Mouse (Mus musculus) intestine, embryonic 14.5 days (tissue): ENCODE data around the gene Kcnk4. TPM values are rescaled to one million over a fixed set of nuclear protein-coding genes. Genes with fewer than 3 reads are reported as not detected.

Source experiments
- ATAC-seq: fragments of 200-750 bp; cut with Nextera tagmentation; replicated peaks from 2 replicates; pipeline ENCODE4 v1.8.0; 2017; ENCODE audit warnings: low read depth, moderate number of reproducible peaks, moderate TSS enrichment, moderate library complexity; ENCODE audit not compliant: low FRiP score, low TSS enrichment
- DNase-seq: peaks from one replicate; pipeline ENCODE4 v3.0.0-alpha.2; 2018; ENCODE audit warnings: low spot score
- H3K27ac ChIP-seq: fragments of 300-500 bp; sonication (generic); 2 replicates; pipeline ENCODE4 v1.5.1; 2014; ENCODE audit warnings: low read depth, mild to moderate bottlenecking, control low read depth
- H3K27me3 ChIP-seq: fragments of 300-500 bp; sonication (generic); replicated peaks from 2 replicates; pipeline ENCODE4 v1.6.1; 2014; ENCODE audit warnings: low read length, control low read depth; ENCODE audit not compliant: control insufficient read depth, insufficient read depth
- H3K36me3 ChIP-seq: fragments of 300-500 bp; sonication (generic); 2 replicates; pipeline ENCODE4 v1.6.1; 2014; ENCODE audit warnings: low read length, control low read depth; ENCODE audit not compliant: control insufficient read depth, insufficient read depth
- H3K4me1 ChIP-seq: fragments of 300-500 bp; sonication (generic); replicated peaks from 2 replicates; pipeline ENCODE4 v1.6.1; 2014; ENCODE audit warnings: low read length, control low read depth, mixed read lengths; ENCODE audit not compliant: control insufficient read depth, insufficient read depth
- H3K4me2 ChIP-seq: fragments of 300-500 bp; sonication (generic); 2 replicates; pipeline ENCODE4 v1.6.1; 2014; ENCODE audit warnings: low read length
- H3K4me3 ChIP-seq: fragments of 300-500 bp; sonication (generic); 2 replicates; pipeline ENCODE4 v1.5.1; 2014; ENCODE audit warnings: low read depth, low read length, control low read depth, mixed read lengths
- H3K9ac ChIP-seq: fragments of 300-500 bp; sonication (generic); 2 replicates; pipeline ENCODE4 v1.6.1; 2014; ENCODE audit warnings: mild to moderate bottlenecking, low read length
- H3K9me3 ChIP-seq: fragments of 300-500 bp; sonication (generic); 2 replicates; pipeline ENCODE4 v1.6.1; 2016; ENCODE audit warnings: low read length, control low read depth; ENCODE audit not compliant: control insufficient read depth
- WGBS: fragments of 180-500 bp; shearing (Covaris S2); extraction: QIAGEN DNeasy Blood & Tissue Kit; methylation state at CpG from one replicate; pipeline ENCODE4 v1.1.7; 2014; 5-methylcytosine and 5-hydroxymethylcytosine counted together
- polyA plus RNA-seq: library from polyadenylated mRNA; unstranded; fragments of >200 nt; fragmentation: Nextera tagmentation; extraction: Ambion mirVana; gene quantifications from 2 replicates; pipeline ENCODE4 v1.2.1, GENCODE M21; 2014

The Kcnk4 gene
- polyA plus RNA-seq, 1 experiment from 2014 or later: 0.22 TPM

DNA sequence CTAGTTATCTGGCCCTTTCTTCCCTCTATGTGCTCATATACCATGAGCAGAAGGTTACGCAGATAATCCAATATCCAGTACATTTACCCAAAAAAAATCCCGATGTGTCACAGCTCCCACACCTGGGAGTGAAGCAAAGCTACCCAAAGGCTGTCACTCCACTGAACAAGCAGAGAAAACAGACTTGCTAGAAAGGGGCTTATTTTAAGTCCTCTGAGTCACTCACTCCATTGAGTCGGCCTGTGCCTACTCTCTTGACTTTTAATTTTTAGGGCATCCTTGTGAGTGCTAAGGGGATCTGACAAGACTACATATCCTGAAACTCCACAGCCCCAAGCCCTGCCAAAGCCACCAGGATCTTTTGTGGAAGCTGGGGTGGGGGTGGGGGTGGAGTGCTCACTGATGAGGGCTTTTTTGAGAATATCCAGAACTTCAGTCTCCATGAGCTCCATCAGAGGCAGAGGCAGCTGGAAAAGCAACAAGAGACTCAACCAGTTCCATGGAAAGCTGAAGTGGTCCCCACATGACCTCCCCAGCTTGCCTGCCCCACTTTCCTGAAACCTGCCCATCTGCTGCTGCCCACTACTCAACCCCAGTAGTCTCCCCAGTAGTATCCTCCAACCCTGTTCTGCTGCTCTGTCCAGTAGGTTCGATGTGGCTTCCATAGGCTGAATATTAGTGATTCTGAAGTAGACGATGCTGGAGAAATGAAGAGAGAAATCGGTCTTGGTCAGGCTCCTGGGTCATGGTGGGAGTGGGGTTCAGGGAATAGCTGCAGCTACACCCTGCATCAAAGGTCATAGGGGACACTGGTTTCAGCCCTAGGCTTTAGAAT lies 11.2 kb downstream of the Kcnk4 start:
- DNase-seq (no peak), ATAC-seq (no peak)
- no peak overlapping the region for H3K4me3 ChIP-seq
- peaks cover 20% of the 10 kb centered on the region for H3K4me1 ChIP-seq
- no peaks in the 10 kb centered on the region for H3K9me3 ChIP-seq
- WGBS: 58% methylated on average over 6 of the region's 6 CpGs
- peaks cover 52% of the 10 kb centered on the region for H3K27me3 ChIP-seq
- H3K4me2 ChIP-seq: no peak overlapping the region
- no peak overlapping the region for H3K9ac ChIP-seq
- no peak overlapping the region for H3K27ac ChIP-seq
- H3K36me3 ChIP-seq: peaks cover 5% of the 10 kb centered on the region; the same call in 1 of the 2 replicates

DNA sequence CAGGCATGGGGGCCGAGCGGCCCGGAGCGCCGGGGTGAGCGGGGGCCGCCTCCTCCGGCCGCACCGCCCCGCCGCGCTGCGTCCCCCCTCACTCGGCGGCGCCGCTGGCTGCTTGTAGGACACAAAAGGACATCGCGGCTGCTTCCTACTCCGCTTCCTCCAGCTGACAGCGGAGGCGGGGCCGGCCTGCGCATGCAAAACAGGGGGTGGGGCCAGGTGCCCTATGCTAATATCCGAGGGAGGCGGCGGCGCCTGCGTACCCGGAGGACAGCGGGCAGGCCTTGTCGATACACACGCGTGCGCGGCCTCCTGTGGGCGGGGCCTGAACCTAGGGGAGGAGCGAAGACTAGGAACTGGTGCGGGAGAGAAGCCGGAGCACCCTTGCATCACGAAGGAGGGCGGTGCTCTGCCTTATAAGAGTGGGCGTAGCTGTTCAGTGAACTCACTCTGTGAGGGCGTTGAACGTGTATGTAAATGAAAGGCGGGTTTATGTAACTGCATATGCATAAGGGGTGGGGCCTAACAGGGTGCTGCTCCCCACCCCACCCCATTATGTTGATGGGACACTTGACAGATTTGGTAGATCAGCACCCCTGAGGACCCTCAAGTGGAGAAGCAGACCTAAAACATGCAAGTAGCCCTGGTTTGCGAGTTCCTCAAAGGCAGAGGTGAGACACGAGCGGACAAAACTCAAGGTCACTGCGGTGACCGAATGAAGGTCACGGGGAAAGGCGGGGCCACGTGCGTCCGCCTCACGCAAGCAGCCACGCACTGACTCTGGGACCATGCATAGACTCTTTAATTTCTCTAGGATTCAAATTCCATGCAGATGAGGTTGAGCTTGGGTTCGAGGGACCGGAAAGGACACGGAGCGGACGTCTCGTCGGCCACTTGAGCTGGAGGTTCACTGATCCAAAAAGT lies 12.4 kb downstream of the Kcnk4 start, which contains the start of gene Esrra:
Gene Esrra (minus strand): TSS at position 167 of the 921 bp plus-strand sequence.
- Histone ChIP-seq H3K36me3 (peaks cover 5% of the 10 kb centered on the region; the same call in 1 of the 2 replicates), H3K9ac (peak within 1 kb of the TSS; percentile 61), H3K4me2 (peak within 1 kb of the TSS; percentile 87), H3K27ac (peak within 1 kb of the TSS; percentile 55), H3K27me3 (peaks cover 40% of the 10 kb centered on the region), H3K9me3 (no peaks in the 10 kb centered on the region), H3K4me3 (peak within 1 kb of the TSS; percentile 54), H3K4me1 (peaks cover 20% of the 10 kb centered on the region)
- DNase-seq: peak; percentile 100
- peak; percentile 92 for ATAC-seq
- WGBS: under 1% methylated on average over 61 of the region's 66 CpGs

DNA sequence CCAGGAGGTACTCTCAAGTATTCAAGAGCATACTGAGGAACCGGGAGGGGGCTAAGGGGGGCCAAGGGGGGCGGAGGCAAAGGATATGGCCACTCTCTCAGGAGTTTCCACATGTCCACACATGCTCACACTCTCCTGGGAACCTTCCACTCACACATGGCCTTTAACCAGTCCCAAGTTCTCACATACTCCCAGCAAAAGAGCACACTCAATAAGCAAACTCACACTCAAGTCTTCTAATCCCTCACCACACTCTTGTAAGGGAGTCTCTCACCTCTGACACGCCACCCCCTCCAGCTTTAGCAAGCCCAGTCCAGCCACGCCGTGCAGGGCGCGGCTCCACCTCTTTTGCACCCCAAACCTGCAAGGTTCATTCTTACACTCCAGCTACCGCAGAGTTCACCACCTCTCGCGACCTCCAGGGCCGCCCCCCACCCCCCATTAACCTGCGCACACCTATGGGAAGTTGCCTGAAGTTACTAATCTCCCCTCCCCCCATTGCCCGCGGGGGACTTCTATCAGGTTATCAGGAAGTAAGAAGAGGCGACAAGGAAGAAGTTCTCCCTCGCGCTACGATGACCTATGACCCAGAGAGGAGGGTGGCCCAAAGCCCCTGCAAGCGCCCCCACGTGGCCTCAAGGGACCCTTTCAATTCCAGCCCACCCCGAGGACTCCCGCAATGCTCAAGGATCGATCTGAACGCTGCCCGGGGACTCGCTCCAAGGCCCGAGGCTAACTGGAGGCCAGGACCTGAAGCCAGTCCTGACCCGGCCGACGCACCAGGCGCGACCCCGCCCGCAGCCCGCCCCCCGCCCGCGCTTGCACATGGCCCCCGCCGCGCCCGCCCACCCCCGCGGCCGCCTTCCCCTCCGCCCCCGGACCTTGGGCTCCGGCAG lies 13.3 kb downstream of the Kcnk4 start:
- peak; percentile 1 for ATAC-seq
- H3K4me3 ChIP-seq: peak overlapping the region; percentile 54

GRCm38 (mm10) chr19:6919876-6920740 lies 14.2 kb downstream of the Kcnk4 start:
- H3K9me3 ChIP-seq: no peaks in the 10 kb centered on the region
- peak; percentile 6; the same call in 1 of the 2 replicates for ATAC-seq
- peaks cover 22% of the 10 kb centered on the region for H3K27me3 ChIP-seq
- peaks cover 5% of the 10 kb centered on the region for H3K36me3 ChIP-seq
- no peak for DNase-seq
- H3K9ac ChIP-seq: peak overlapping the region; percentile 61
- peak overlapping the region; percentile 87 for H3K4me2 ChIP-seq
- H3K4me1 ChIP-seq: peaks cover 14% of the 10 kb centered on the region
- peak overlapping the region; percentile 55 for H3K27ac ChIP-seq
- peak overlapping the region; percentile 54 for H3K4me3 ChIP-seq
- WGBS: 26% methylated on average over 8 of the region's 8 CpGs

More for the DNA sequence above, 13.3 kb downstream of the Kcnk4 start:
- peak; percentile 80 for DNase-seq
- Histone ChIP-seq H3K9me3 (no peaks in the 10 kb centered on the region), H3K36me3 (peaks cover 5% of the 10 kb centered on the region), H3K27me3 (peaks cover 31% of the 10 kb centered on the region), H3K9ac (peak overlapping the region; percentile 61), H3K4me1 (peaks cover 20% of the 10 kb centered on the region), H3K27ac (peak overlapping the region; percentile 55), H3K4me2 (peak overlapping the region; percentile 87)
- WGBS: under 1% methylated on average over 41 of the region's 48 CpGs

DNA sequence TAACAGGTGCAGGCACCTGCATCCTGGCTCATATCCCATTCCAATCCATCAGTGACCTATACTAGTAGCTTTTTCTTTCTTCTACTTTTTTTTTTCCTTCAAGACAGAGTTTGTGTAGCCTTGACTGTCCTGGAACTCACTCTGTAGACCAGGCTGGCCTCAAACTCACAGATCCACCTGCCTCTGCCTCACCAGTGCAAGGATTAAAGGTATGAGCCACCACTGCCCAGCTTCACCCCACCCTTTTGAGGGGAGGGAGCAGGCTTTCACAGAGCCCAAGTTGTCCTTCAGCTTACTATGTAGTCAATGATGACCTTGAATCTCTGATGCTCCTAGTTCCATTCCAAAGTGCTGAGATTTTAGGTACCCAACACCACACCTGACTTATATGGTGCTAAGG lies 14.9 kb downstream of the Kcnk4 start:
- Histone ChIP-seq H3K27me3 (peaks cover 15% of the 10 kb centered on the region), H3K4me1 (peaks cover 13% of the 10 kb centered on the region), H3K36me3 (peaks cover 5% of the 10 kb centered on the region), H3K9ac (no peak overlapping the region), H3K9me3 (no peaks in the 10 kb centered on the region), H3K27ac (peak overlapping the region; percentile 22; the same call in 1 of the 2 replicates), H3K4me3 (no peak overlapping the region), H3K4me2 (peak overlapping the region; percentile 87; the same call in 1 of the 2 replicates)
- ATAC-seq (no peak), DNase-seq (no peak)

DNA sequence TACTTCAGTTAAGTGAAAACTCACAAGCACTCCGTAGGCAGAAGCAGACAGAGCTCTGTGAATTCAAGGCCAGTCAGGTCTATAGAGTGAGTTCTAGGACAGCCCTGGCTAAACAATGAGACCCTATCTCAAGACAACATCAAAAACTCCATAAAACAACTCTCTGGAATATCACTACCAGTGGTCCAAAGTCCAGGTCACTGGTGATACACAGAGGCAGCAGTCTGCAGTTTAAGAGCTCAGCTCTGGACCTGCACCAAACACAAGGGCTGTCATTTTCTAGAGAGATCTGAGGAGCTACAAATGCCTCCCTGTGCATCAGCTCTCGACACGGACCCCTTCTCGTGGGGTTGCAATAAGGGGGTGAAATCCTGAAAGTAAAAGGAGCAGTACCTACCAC lies 16.0 kb downstream of the Kcnk4 start:
- H3K4me1 ChIP-seq: peaks cover 13% of the 10 kb centered on the region
- H3K4me2 ChIP-seq: no peak overlapping the region
- WGBS: 82% methylated on average over 4 of the region's 4 CpGs
- H3K9me3 ChIP-seq: no peaks in the 10 kb centered on the region
- H3K27me3 ChIP-seq: peaks cover 5% of the 10 kb centered on the region
- ATAC-seq (no peak), DNase-seq (no peak)
- H3K9ac ChIP-seq: no peak overlapping the region
- H3K4me3 ChIP-seq: no peak overlapping the region
- no peak overlapping the region for H3K27ac ChIP-seq
- peaks cover 10% of the 10 kb centered on the region for H3K36me3 ChIP-seq

DNA sequence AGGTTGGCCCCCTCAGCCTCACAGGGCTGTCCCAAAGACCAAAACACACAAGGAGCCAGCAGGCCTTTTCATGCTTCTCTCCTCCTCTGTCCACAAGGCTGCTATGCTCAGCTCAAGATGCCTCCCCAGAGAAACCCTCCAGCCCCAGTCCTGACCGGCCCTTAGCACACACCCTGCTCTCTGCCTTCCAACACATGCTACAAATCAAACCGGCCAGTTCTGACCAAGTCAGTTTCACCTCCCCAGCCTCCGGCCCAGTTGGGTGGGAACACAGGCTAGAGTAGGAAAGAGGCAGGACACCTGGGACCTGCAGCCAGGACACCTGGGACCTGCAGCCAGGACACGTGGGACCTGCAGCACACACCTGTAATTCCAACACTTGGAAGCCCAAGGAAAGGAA lies 17.8 kb downstream of the Kcnk4 start:
- Histone ChIP-seq H3K27me3 (no peaks in the 10 kb centered on the region), H3K4me2 (no peak overlapping the region), H3K4me1 (peaks cover 13% of the 10 kb centered on the region), H3K36me3 (peaks cover 28% of the 10 kb centered on the region), H3K4me3 (no peak overlapping the region), H3K27ac (no peak overlapping the region), H3K9ac (no peak overlapping the region), H3K9me3 (no peaks in the 10 kb centered on the region)
- DNase-seq: no peak
- ATAC-seq: no peak
- WGBS: 78% methylated on average over 4 of the region's 4 CpGs
